Mouse (Mus musculus) layer of hippocampus, adult 2 months (tissue): ENCODE measurements around the gene Gm17606. TPM values are rescaled to one million over a fixed set of nuclear protein-coding genes. Genes with fewer than 3 reads are reported as not detected.

Experiments used
- DNase-seq, 2 experiments: peaks; one replicate each; pipeline ENCODE4 v3.0.0; 2022; ENCODE audit warnings: low spot score in 2 of 2
- H3K27ac ChIP-seq: fragments of 200-600 bp; 2 replicates; pipeline ENCODE4 v1.8.1; 2022
- H3K4me3 ChIP-seq: fragments of 200-600 bp; 2 replicates; pipeline ENCODE4 v1.8.1; 2022; ENCODE audit warnings: mild to moderate bottlenecking
- CTCF ChIP-seq: fragments of 200-600 bp; conservative IDR thresholded peaks from 2 replicates; pipeline ENCODE4 v1.8.1; 2022; ENCODE audit warnings: antibody characterized with exemption, mild to moderate bottlenecking, moderate library complexity
- microRNA-seq, 2 experiments: library from miRNA; unstranded; fragments of <30 nt; microRNA quantifications; one replicate each; pipeline ENCODE4 v1.2.0; 2021
- total RNA-seq, 2 experiments: library from RNA; stranded (reverse); gene quantifications; 2 replicates each; pipeline ENCODE4 v1.2.3; 2021

The Gm17606 gene
- total RNA-seq, 2 experiments from 2014 or later, result not detected

GRCm38 (mm10) chr14:54687251-54687650, 46.5 kb downstream of the Gm17606 start:
- Histone ChIP-seq H3K4me3 (peak overlapping the region; percentile 64), H3K27ac (peak overlapping the region; percentile 89)
- DNase-seq, result no peak
- TF ChIP-seq CTCF, result no peak

- no peak for DNase-seq
- Histone ChIP-seq H3K27ac (no peak overlapping the region), H3K4me3 (no peak overlapping the region)
- TF ChIP-seq CTCF, result no peak
Observed at GRCm38 (mm10) chr14:54695042-54695441, 54.3 kb downstream of the Gm17606 start.

- no peak for DNase-seq
- Histone ChIP-seq H3K27ac (no peak overlapping the region), H3K4me3 (no peak overlapping the region)
- no peak for TF ChIP-seq CTCF
Observed at GRCm38 (mm10) chr14:54696752-54697151, 56.0 kb downstream of the Gm17606 start.

Small RNA genes within 50 kb of the gene (microRNA-seq; reads per million reads assigned to microRNA genes)
- 0 reads per million in 2 experiments for gene Mir686
- 0.32 to 1.7 reads per million in 2 experiments for gene Mir6948

Other genes starting within 250 kb of the Gm17606 start
- 1 to 10 TPM; 1.4 to 2.0 TPM for gene Slc7a7, start 223.2 kb upstream of the Gm17606 start, total RNA-seq
- gene Mrpl52, start 214.0 kb upstream of the Gm17606 start, total RNA-seq, result 100 to 1,000 TPM in 1 of 2 experiments, 10 to 100 TPM in 1; 99.8 to 101 TPM
- gene Mmp14, start 209.3 kb upstream of the Gm17606 start, total RNA-seq, result 10 to 100 TPM; 16.1 to 18.4 TPM
- 10 to 100 TPM; 28.5 to 30.3 TPM for gene Lrp10, start 176.8 kb upstream of the Gm17606 start, total RNA-seq
- 10 to 100 TPM; 23.9 to 24.0 TPM for gene Rem2, start 164.9 kb upstream of the Gm17606 start, total RNA-seq
- 10 to 100 TPM; 47.3 to 53.6 TPM for gene Prmt5, start 123.4 kb upstream of the Gm17606 start, total RNA-seq
- gene Haus4, start 86.3 kb upstream of the Gm17606 start, total RNA-seq, result 1 to 10 TPM; 4.4 to 4.8 TPM
- 1 to 10 TPM; 1.1 to 1.8 TPM for gene Ajuba, start 63.4 kb upstream of the Gm17606 start, total RNA-seq
- 1 to 10 TPM; 5.8 to 7.1 TPM for gene 4931414P19Rik, start 35.0 kb upstream of the Gm17606 start, total RNA-seq
- gene Psmb5, start 22.9 kb upstream of the Gm17606 start, total RNA-seq, result 100 to 1,000 TPM; 199 to 218 TPM
- under 1 TPM; 0.22 to 0.28 TPM for gene Psmb11, start 19.5 kb upstream of the Gm17606 start, total RNA-seq
- gene Cdh24, start 412 bp downstream of the Gm17606 start, total RNA-seq, result 10 to 100 TPM; 22.5 to 27.5 TPM
- 10 to 100 TPM; 20.8 to 22.1 TPM for gene 1700123O20Rik, start 45.3 kb downstream of the Gm17606 start, total RNA-seq
- gene Acin1, start 46.0 kb downstream of the Gm17606 start, total RNA-seq, result 100 to 1,000 TPM; 223 to 242 TPM
- not detected for gene Gm29776, start 57.9 kb downstream of the Gm17606 start, total RNA-seq
- not detected for gene Cebpe, start 71.2 kb downstream of the Gm17606 start, total RNA-seq
- gene Slc7a8, start 141.0 kb downstream of the Gm17606 start, total RNA-seq, result 10 to 100 TPM; 49.4 to 54.1 TPM
- not detected for gene Rnf212b, start 173.2 kb downstream of the Gm17606 start, total RNA-seq
- gene Homez, start 230.0 kb downstream of the Gm17606 start, total RNA-seq, result 10 to 100 TPM; 22.0 to 22.2 TPM
- gene Ppp1r3e, start 236.6 kb downstream of the Gm17606 start, total RNA-seq, result 10 to 100 TPM; 22.1 to 24.3 TPM
- 100 to 1,000 TPM; 114 to 126 TPM for gene Bcl2l2, start 242.4 kb downstream of the Gm17606 start, total RNA-seq
- gene Gm20521, start 242.5 kb downstream of the Gm17606 start, total RNA-seq, result 1 to 10 TPM; 1.0 to 9.4 TPM